Mouse (Mus musculus): ENCODE measurements around the gene Cyp2j13.
"Not testable (repeated sequence)": the region's sequence is repeated elsewhere in the genome, so short reads cannot be mapped to it uniquely, and the experiment has no call there.

The Cyp2j13 gene

DNA sequence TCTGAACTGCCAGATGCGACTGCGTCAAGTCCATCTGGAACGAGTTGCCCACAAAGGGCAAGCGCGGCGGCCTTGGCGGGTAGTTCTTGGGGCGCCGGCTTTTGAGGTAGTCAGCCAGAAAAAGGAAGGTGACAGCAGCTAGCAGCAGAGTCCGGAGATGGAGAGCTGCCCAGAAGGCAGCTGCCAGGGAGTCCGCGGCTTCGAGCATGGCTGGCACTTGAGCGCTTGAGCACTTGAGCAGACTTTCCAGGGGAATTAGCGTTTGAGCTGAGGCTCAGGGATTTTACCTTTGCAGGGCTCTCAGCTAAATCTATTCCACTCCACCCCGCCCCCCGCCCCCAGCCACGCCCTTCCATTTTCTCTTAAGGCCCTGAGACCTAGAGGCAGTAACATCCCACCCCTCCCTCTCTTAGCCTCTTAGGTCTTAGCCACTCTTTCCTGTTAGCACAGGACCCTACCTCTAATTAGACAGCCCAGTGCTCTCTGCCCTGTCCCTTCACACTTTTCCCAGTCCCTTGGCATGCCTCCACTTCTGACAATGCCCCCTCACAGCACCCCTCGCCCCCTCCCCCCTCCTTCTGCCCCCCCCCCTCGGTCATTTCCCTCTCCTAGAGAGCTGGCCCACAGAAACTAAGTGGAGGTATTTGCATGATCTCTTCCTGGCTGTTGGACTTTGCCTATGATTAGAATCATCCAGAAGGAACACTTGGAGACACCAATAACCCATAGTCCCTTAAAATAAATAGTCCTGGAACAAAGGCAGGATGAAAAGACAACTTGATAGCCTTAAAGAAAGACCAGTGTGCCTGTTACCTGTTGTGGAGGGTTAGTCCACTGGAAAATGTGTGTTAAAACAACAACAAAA is at the start of gene Cyp2j13:
Gene Cyp2j13, minus strand, starts transcription at position 286 of the 865 bp plus-strand sequence.
- peak; percentile 8 for DNase-seq

DNA sequence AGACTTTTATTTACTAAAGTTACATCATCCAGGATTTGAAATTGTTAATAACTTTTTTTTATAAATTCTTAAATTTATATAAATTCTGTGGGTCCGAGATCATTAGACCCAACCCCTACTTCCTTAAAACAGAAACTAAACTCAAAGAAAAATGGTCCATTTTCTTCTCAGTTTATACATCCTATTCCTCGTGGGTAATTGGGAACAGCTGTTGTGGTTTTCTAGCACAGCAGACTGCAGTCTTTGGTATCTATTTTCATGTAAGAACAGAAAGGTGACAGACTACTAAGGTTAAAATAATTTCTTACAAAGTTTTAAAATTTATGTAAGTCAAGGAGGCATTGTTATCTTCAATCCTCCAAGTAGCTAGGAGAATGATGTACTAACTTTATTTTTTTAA is 19.5 kb upstream of the Cyp2j13 start:
- no peak for DNase-seq

DNA sequence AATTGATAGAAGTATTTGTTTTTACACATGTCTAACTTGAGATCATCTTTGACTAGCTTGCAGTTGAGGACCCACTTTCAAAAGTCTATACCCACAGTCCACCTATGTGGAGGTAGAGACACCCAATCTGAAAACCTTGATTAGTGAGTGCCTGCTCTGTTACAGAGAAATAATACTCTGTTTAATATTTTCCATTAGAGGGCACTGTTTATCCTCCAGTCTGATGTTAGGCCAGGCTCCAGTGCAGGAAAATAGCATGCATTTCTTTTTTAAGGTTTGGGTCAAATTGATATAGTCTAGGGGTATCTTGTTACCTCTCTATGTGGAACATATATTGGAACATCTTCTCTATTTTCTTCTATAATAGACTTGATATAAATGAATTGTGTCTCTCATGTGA is 14.5 kb upstream of the Cyp2j13 start:
- no peak for DNase-seq

DNA sequence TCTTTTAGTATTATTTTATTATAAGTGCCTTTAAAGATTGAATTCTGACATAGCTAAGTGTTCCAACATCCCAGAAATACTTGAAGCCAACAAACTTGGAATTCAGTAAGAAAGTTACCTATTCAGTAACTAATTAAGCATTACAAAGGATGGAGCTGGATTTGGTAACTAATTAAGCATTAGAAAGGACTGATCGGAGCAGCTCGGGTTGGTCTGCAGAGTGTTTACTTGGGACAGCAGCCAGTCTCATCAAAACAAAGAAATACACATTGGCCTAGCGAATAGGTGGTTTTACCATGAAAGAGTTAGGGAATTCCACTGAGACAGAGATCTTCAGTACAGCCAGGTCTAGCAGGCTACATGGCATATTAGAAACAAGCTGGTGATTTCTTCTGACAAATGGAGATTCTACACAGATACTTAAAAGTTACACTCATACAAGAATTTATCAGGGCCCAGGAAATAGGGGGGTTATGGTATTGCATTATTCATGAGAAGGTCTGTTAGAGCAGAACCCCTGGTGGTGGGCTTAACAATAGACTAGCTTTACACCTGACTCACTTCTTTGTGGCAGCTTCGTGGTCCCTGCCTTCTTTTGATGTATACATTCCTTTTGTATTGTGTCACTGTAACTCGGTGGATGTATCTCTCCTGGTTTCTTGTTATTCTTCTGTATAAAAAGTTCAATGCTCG is 12.2 kb upstream of the Cyp2j13 start:
- DNase-seq: peak; percentile 19

DNA sequence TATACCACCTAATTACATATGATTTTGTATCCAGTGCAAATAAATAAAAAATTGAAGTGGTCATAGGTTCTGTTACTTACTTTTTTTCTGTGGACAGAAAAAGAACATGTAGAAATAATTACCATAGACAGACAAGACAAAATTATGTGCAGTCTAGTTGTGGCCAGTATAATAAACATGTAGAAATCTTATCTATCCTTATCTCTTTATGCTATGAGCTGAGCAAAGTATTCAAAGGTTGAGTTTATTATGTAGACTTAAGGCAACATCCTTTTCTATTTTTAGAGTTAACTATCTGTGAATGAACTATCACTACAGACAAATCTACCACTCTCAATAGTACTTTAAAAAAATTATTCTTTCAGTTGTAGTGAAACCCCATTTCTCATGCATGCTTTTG is 962 bp upstream of the Cyp2j13 start:
- DNase-seq: no peak

DNA sequence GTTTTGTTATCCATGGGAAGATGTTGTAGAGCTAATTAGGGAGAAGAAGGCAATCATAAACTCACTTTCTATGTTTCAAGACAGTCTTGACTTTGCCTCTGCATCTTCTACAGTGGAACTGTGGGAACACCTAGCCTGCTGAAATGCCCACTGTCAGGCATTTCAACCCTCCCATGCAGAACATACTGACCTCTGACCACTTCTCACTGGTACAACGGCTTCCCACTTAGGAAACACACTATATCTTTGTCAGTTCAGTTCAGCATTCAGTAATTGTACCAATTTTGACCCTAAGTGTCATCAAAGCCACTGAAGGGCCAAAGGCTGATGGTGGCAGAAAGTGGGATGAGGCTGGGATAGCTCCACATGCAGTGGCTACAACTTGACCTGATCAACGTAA is 15.3 kb downstream of the Cyp2j13 start:
- no peak for DNase-seq

DNA sequence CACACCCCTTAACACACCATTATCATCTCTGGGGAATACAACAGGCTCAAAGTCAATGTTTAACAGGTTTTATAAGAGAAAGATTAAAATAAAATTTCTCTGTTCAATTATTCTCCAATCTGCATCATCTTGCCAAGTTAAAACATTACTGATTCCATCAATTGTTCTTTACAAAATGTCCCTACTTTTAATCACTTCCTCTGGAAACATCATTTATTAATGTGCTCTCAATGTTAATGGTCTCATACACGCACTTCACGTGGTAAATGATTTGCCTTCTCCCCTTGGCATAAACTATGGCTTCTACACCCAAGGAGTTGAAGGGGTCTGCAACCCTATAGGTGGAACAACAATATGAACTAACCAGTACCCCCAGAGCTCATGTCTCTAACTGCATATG is 17.2 kb downstream of the Cyp2j13 start:
- no peak for DNase-seq

DNA sequence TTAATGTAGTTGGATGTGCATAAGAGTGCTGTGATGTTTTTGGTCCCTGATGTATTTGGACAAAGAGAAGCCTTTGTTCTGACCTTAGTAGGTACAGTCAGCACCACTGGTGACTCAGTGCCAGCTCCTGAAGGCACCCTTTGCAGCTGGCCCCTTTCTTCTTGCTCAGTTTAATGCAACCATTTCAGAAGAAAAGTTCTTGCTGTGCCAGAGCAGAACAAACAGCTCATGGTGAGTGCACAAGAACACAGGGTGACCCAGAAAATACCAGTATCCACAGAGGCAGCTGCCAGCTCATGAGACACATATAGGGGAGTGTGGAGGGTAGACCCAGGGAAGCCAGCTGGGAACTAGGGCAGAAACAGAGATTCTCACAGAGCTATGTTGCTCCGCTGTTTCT is 48.9 kb downstream of the Cyp2j13 start:
- DNase-seq: no peak

DNA sequence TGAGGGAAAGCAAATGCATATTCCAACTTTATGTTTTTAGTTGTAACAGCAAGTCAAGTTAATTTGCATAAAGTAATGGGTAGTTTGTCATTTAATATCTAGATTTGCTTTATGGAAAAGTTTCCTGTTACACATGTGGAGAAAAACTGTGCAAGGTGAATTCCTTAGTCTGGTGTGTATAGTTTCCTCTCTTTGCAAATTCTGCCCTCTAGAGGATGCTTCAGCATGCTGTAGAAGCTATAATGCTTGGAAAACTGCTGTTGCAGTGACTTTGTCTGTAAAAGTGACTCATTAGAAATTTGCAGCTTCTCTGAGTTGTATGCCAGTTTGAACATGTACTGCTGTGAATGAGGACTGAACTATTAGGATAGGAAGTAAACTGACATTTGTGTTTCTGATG is 54.5 kb downstream of the Cyp2j13 start:
- no peak for DNase-seq

DNA sequence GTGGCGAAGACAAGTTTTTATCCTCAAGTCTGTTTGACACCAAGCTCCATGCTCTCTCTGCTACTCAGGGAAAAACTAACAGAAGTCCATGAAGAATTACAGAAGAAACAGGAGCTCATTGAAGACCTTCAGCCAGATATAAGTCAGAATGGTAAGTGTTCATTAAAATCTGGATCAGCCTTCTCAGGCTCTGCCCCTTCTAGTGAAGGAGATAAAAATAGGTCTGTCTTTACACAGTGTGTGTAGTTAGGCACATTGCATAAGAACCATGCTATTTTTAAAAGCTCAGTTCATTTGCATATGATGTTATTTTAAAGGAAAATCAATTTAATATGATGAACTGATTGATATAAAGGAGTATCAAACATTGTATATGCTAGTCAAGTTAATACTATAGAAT is 60.5 kb downstream of the Cyp2j13 start:
- no peak for DNase-seq

DNA sequence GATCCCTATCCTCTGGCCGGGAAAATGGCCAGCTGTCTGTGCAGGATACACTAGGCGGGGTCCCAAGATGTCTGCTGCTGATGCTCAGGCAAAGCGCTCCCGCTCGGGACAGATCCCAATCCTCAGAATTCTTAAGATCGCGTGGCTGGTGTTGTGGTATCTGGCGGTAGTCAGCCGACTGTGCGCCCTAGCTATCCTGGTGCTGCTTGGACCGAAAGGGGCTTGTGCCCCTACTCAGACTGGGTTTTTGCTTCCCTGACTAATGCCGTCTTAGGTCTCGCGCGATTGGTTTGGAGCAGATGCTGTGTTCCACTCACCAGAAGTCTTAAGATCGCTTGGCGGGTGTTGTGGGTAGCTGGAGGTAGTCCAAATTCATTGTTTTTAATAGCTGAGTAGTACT is 95.1 kb downstream of the Cyp2j13 start:
- not testable (repeated sequence) for DNase-seq
